Mouse (Mus musculus): ENCODE results near the gene Vmn1r127.
"Not testable (repeated sequence)": the region's sequence is repeated elsewhere in the genome, so short reads cannot be mapped to it uniquely, and the experiment has no call there.

The Vmn1r127 gene

DNA sequence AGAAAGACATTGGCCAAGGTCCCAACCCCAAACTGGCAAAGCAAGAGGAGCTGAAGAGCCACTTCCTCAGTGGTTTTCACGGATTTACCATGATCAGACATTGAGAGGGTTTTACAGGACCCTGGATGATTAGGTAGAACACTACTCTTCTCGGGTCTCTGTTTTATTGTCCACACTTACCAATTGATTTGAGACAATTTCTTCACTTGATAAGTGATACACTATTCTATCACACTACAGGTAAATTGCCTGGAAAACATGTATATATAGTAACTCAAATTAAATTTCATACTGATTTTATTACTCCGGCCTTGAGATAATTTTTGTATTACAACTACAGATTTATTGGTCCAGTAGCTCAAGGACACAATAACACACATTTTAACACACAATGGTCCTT is at the start of gene Vmn1r127:
Vmn1r127 (minus strand) TSS at position 101 of the 400 bp plus-strand sequence.
- not testable (repeated sequence) for DNase-seq (ENCODE audit: low read depth, low spot score)

GRCm38 (mm10) chr7:21361191-21361590 is 41.5 kb upstream of the Vmn1r127 start, which contains the start of gene Vmn1r129:
TSS of gene Vmn1r129 (minus strand) at chr7:21361291.
- DNase-seq (ENCODE audit: low read depth, low spot score): not testable (repeated sequence)

- not testable (repeated sequence) for DNase-seq (ENCODE audit: low read depth, low spot score)
Observed at GRCm38 (mm10) chr7:21349073-21349472, 29.4 kb upstream of the Vmn1r127 start, which contains the start of gene Vmn1r128. TSS of gene Vmn1r128 (plus strand) at chr7:21349373.

DNA sequence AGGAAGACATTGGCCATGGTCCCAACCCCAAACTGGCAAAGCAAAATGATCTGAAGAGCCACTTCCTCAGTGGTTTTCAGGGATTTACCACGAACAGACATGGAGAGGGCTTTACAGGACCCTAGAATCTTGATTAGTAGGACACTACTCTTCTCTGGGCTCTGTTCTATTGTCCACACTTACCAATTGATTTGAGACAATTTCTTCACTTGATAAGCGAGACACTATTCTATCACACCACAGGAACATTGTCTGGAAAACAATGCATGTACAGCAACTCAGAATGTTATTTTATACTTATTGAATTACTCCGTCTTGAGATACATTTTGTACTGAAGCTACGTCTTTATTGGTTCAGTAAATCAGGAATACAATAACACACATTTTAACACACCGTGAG is 18.3 kb downstream of the Vmn1r127 start, which contains the start of gene Vmn1r126:
Vmn1r126 (minus strand) TSS at position 101 of the 400 bp plus-strand sequence.
- not testable (repeated sequence) for DNase-seq (ENCODE audit: low read depth, low spot score)

- not testable (repeated sequence) for DNase-seq (ENCODE audit: low read depth, low spot score)
Observed at GRCm38 (mm10) chr7:21271879-21272278, 47.8 kb downstream of the Vmn1r127 start, which contains the start of gene Vmn1r125. TSS of gene Vmn1r125 (plus strand) at chr7:21272179.
